Mouse (Mus musculus): Measurements from ENCODE around the gene Nipsnap3a.

The Nipsnap3a gene

GRCm38 (mm10) chr4:53046238-53047022 is 57.4 kb downstream of the Nipsnap3a start:
- DNase-seq (ENCODE audit: low read depth in 1 of 2, low spot score in 2 of 2) = no peak
